Comparison of ENCODE assay signal across 14 mouse cellular contexts in the genomic region with DNA sequence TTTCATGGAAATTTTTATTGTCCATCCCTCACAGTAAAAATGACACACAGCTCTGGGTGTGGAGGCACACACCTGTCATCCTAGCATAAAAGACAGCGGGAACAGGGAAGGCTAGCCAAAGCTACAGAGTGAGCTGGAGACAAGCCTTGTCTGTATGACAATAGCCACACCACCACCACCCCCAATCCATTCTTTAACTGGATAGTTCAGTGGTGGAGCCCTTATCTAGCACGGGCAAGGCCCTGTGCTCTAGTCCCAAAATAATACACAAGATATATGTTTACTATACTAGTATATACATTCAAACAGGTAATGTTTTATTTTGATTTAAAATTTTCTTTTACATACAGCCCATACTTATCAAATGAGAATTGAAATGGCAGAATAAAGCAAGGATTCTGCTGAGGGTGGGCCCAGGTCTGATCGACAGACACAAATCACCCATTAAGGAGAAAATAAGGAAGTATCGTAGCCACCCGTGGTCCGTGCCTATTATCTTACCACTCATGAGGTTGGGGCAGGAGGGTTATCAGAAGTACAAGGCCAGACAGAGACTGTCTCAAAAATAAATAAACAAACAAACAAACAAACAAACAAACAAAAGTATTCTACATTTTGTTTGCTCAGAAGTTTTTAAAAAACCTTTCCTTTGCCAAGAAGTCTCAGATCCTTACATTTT.
"Had no signal": no experiment of that assay in that cellular context is flagged by ENCODE, and none has a peak within 500 bp of the region (broad histone marks: within the 10 kb centered on the region; RNA-seq: fewer than 3 reads in every experiment).

No protein-coding gene starts in this region.

- H3K9me3 ChIP-seq: limb, embryonic 13.5 days; midbrain, embryonic 12.5 days; stomach, embryonic 15.5 days had no signal

- H3K27me3 ChIP-seq: midbrain, embryonic 12.5 days; stomach, embryonic 15.5 days had no signal

- H3K4me3 ChIP-seq: limb, embryonic 13.5 days; megakaryocyte, embryonic 14.5 days; midbrain, embryonic 12.5 days; stomach, embryonic 15.5 days had no signal

- H3K27ac ChIP-seq: kidney, postnatal 0 days; limb, embryonic 13.5 days; midbrain, embryonic 12.5 days; stomach, embryonic 15.5 days had no signal

- H3K4me2 ChIP-seq: limb, embryonic 13.5 days; midbrain, embryonic 12.5 days; stomach, embryonic 15.5 days had no signal

- ATAC-seq: intestine, postnatal 0 days; lung, postnatal 0 days had no signal

- DNase-seq: kidney, adult 8-10 months; kidney, postnatal 36 days; layer of hippocampus, adult 9-11 months; lung, adult 2 months; lung, postnatal 36 days; right cerebral cortex, postnatal 14 days; thymus, postnatal 36 days had no signal

- H3K36me3 ChIP-seq: midbrain, embryonic 12.5 days; stomach, embryonic 15.5 days had no signal

- H3K9ac ChIP-seq: limb, embryonic 13.5 days; midbrain, embryonic 12.5 days; stomach, embryonic 15.5 days had no signal
